Mouse (Mus musculus): Measurements from ENCODE around the gene Trim27.
A peak's percentile ranks its signal among the peaks of the same experiment; 100 is the strongest.

Gene Trim27

DNA sequence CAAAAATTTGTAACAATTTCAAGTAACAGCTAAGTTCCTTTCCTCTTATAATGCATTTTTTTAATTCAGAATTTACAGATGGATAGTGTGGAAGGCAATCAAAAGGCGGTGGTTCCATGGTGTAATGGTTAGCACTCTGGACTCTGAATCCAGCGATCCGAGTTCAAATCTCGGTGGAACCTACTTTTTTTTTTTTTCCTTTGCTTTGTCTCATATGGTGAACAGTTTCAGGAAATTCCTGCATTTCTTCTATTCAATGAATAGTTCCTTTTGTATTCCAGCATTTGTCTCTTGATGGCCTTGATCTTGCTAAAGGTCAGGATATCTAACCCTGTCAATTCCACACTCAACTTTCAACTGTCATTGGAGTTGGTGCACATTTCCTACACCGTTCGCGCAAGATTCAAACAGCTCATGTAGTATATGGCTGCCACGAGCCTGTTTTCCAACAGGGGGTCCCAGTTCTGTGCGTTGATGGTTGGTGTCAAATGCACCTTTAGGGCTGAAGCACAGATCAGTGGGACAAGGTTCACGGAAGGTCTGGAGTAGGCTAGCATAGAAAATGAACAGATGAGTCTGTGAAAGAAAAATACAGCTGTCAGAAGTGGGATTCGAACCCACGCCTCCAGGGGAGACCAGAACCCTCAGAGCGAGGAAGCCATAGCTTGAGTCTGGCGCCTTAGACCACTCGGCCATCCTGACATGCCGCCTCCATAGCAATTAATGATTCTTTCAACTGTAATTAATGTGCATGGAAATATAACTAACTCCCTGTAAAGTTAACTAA lies 6.8 kb upstream of the Trim27 start:
- peak in 1 of 2 experiments; percentile 79 for DNase-seq (ENCODE audit: low spot score in 2 of 2)

DNA sequence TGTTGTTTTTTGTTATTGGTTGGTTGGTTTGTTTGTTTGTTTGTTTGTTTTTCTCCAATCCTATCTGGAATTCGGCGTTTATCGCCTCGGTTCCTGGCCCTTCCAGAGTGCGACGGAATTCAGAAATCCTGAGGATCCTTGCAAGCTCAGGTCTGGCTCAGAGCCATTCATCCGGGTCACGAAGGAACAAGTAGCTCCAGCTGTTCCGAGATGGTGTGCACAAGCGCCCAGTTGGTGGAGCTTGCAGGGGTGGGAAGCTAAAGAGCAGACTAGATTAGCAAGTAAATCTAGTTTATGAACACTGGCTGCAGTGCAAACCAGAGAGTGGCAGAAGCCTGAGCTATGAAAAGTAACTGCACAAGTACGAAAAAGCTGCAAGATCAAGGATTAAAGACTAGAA lies 6.2 kb upstream of the Trim27 start:
- DNase-seq (ENCODE audit: low spot score in 2 of 2), result peak in 1 of 2 experiments; percentile 70

DNA sequence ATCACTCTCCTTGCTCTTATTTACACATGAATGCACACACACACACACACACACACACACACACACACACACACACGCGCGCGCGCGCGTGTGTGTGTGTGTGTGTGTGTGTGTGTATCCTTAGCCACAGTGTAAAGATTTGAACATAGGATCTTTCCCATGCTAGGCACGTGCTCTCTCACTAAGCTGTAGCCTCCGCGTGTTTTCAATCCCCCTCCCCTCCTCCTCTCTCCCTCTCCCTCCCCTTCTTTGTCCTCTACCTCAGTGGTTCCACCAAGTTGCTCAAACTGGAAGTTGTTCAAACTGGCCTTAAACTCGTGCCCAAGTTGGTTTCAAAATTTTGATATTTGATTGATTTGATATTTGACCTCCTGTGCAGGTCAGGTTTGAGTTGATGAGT lies 2.5 kb upstream of the Trim27 start:
- DNase-seq (ENCODE audit: low spot score in 2 of 2), result no peak

DNA sequence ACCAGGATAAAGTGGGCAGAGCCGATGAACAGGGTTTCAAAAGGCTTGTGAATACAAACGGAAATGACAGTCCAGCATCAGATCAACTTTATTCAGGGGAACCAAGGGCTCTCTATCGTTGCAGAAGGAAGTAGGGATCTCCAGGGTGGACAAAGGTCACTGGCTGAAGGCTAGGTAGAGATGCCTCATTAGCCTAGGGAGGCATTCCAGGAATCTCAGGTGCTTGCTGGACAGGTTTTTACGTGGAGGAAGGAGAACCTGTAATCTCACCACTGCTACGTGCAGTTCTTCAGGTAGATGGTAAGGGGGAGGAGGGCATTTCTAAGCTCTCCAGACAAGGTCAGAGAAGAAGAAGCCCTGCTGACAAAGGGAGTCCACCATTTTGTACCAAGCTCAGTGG lies 1.6 kb upstream of the Trim27 start:
- no peak for DNase-seq (ENCODE audit: low spot score in 2 of 2)

DNA sequence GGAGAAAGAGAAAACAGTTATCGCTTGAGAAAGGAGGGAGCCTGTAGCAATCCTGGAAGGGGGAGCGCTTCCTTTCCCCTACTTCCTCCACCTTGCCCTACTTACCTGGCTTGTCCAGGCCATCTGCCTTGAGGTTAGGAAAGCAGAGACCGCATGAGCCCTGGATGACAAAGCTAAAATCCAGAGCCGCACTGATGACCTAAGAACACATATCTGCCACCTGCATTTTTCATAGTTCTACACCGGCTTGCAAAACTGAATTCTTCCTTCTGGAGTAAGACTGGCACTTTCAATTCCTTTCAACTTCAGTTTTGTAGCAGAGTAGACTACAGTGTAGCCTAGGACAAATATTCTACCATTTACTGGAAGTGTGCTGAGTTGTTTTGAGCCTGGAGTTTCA lies 881 bp upstream of the Trim27 start:
- DNase-seq (ENCODE audit: low spot score in 2 of 2), result no peak

DNA sequence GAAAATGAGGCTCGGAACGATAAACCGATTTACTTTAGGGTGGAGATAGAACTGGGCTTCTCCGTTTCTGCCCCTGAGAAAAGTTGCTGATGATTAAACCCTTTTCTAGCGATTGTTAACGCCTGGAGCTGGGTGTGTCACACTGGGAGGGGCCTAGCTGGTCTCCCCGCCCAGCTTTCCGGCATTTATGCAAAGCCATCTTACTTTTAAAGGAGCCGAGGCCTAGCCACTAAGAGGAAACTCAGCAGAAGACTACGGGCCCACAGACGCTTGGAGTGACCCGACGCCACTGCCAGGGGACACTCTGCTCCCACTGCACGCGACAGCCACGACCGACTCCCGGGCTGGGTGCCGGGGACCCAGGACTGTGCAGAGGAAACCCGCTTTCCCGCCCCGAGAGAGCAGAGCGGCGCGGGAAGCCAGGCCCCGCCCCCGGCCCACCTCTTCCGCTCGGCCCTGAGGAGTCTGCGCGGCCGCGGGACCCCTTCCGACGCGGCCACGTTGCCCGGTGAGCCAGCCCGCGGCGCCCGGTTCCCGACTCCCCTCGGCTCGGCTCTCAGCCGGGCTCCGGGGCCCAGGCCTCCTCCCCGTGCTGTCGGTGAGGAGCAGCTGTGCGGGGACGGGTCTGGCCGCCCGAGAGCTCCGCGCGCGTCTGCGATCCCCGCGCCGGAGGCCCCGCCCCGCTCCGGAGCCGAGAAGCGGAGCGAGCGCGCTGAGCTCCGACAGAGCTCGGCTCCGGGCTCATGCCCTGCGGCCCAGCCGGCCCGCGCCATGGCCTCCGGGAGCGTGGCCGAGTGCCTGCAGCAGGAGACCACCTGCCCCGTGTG lies 692 bp downstream of the Trim27 start:
- peak; percentile 72 to 90 for DNase-seq (ENCODE audit: low spot score in 2 of 2)

DNA sequence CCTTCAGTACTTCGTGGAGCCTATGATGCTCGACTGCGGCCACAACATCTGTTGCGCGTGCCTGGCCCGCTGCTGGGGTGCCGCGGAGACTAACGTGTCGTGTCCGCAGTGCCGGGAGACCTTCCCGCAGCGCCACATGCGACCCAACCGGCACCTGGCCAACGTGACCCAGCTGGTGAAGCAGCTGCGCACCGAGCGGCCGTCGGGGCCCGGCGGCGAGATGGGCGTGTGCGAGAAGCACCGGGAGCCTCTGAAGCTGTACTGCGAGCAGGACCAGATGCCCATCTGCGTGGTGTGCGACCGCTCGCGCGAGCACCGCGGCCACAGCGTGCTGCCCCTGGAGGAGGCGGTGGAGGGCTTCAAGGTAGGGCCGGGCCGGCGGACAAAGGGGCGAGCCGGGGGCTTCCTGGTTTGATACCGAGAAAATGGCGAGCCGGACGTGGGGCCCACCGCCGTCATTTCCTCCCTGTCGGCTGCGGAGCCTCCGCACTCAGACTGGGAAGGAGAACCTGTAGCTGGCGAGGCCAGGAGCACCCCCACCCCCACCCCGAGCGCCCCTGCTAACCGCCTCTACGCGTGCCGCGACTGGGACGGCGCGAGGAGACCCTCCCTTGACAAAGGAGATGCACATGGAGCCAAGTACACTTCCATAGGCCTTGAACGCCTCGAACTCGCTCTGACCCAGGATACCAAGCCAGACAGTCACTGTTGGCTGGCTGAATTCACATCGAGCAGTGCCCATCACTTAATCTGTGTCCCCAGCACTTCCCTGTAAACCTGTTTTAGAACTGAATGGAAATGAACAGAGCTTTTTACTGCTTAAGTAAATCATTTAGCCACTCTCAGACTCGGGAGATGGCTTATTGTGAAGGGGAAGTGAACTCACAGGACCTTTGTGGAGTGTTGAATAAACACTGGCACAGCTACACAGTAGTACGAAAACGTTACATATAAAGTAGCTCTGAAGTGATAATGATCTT lies 1.6 kb downstream of the Trim27 start:
- no peak for DNase-seq (ENCODE audit: low spot score in 2 of 2)

DNA sequence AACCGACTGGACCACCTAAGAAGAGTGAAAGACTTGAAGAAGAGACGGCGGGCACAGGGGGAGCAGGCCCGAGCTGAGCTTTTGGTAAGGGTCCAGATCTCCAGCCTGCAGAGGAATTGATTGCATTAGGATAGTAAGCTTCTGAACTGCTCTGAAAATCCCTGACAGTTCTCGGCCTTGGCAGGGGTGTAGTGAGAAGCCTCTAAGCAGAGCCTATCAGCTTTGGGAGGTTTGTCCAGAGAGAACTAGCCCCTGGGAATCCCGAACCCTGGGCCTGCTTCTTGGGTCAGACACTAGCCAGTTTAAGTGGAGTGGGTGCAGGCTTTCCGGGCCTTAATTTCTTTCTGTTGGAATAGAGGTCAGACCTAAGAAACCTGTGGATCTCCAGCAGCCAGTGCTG lies 2.8 kb downstream of the Trim27 start:
- DNase-seq (ENCODE audit: low spot score in 2 of 2), result no peak

DNA sequence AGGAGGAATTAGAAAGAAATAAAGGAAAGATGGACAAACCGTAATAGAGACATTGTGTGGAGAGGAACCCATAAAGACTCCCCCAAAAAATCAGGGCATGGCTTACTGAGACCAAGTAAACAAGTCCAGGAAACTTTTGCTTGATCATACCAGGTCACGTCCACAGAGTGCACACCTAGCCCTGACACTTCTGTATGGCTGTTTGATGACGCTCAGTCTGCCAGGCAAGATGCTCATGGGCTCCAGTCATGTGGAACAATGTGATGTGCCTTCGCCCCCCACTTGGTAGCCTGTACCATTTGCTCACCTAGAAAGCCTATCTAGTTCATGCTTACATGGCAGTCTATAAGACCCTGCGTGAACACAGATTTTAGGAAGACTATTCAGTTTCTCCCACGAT lies 3.8 kb downstream of the Trim27 start:
- no peak for DNase-seq (ENCODE audit: low spot score in 2 of 2)

DNA sequence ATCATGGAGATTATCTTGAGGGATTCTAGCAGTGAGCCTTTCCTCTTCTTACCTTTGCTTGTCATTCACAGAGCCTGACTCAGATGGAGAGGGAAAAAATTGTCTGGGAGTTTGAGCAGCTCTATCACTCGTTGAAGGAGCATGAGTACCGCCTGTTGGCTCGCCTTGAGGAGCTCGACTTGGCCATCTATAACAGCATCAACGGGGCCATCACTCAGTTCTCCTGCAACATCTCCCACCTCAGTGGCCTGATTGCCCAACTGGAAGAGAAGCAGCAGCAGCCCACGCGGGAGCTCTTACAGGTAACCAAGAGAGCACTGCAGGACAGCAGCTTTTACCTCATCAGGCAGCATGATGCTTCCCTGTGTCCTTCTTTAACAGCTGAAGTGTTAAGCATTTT lies 4.4 kb downstream of the Trim27 start:
- DNase-seq (ENCODE audit: low spot score in 2 of 2), result no peak

DNA sequence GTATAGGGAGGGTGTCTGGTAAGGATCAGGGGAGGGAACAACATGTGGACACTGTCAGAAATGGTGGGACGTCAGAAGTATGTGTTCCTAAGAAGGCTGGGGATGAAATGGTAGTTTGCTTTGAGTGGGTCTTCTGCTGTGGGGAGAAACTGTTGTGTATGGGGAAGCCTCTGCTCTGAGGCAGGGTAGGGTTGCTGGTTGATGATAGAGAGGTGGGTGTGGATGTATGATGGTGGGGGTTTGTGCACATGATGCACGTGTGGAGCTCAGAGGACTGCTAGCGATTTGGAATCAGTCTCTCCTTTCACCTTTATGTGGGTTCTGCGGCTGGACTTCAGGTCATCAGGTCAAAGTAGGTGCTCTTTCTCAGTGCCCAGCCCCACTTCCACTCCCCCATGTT lies 6.3 kb downstream of the Trim27 start:
- DNase-seq (ENCODE audit: low spot score in 2 of 2), result no peak

DNA sequence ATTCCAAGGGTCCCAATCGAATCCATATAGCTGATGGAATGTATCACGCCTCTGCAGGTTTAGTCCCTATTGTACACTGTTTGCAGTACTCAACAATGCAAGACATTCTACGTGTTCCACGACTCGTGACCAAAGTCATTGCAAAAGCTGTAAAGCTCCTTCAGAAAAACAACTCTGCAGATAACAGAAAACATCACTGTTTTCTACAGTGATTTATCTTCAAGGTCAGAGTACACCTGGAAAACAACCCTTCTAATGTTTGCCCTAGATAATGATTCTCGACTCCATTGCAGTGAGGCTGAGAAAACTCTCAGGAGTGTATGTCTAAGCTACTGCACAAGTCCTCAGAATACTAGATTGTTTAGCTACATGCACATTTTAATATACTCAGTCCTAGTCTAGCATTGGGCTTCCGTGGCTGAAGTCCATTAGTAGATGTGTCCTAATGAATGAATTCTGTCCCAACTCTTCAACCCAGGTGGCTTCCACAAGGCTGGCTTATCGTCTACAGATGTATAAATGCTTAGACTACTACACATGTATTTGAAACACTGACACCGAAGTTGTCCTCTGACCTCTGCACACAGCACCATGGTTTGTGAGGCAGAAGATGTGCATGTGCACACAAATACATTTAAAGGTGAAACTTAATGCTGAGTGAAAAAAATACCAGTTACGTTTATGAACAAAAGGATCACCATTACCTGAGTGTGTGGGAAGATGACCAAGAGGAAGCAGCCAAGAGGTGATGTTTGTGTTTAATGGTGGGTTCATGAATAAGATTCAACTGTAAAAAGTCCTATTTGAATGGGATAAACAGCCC lies 16.4 kb downstream of the Trim27 start:
- DNase-seq (ENCODE audit: low spot score in 2 of 2), result no peak

DNA sequence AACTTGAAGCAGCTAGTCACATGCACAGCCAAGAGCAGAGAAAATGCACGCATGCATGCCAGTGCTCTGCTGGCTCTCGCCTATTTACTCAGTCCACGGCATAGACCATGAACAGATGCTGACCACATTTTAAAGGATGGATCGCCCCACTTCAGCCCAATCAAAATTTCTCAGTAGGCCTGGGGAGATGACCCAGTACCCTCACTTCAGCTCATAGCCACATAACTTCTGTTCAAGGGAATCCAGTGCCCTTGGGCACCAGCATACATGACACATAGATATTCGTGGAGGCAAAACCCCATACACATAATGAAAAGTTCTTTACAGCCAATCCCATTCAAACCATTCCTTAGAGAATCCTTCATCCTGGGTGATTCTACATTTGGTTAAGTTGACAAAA lies 18.5 kb downstream of the Trim27 start:
- no peak for DNase-seq (ENCODE audit: low spot score in 2 of 2)

DNA sequence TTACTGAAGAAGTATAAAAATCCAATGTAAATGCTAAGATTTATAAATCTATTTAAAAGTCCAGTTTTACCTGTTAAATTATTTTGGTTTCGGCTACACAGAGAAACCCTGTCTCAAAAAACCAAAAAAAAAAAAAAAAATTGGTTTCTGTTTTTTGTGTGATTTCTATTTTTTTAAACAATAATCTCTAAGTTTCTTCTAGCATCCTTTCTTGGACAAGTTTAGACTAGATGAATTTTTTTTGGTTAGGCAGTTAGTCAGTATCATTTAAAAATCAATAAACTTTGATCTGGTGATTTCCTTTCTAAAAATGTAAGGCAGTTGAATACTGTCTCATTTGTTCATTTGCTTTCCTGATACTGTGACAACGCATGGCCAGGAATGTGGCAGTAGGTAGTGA lies 19.1 kb downstream of the Trim27 start:
- DNase-seq (ENCODE audit: low spot score in 2 of 2), result no peak

DNA sequence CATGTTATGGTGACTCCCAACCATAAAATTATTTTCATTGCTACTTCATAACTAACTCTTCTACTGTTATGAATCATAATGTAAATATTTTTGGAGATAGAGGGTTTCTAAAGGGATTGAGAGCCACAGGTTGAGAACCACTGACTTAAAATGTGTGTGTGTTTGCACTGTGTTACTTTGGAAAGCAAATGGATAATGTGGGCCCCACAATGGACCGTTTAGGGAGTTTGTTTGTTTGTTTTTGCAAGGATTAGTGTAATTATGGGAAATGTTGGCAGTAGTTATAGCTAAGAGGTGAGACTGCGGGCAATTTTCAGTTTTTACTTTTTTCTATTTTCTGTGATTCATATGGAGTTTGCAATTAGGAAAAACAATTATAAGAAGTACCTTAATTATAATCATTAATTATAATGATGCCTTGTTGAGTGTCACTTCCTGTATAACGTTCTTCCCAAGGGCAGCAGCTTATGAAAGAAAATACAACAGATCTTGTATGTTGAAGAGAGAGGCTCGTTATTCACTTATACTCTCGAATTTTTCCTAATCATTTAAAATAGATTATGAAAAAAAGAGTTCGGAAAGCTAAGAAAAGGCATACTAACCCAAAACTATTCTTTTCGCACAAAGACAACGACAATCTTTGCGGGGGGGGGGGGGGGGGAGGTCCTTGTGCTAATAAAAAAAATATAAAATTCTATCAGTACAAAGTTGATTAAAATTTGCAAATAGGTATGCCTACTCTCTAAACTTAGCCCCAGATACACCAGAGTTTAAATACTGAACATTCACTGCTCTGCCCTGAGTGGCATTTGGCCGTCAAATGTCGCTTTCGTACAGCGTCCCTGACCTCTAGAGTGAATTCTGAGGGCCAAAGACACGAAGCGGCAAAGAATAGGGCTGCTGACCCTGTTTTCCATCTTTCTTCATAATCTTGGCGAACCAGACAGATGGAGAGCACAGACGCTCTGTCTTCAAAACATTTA lies 20.1 kb downstream of the Trim27 start:
- no peak for DNase-seq (ENCODE audit: low spot score in 2 of 2)

DNA sequence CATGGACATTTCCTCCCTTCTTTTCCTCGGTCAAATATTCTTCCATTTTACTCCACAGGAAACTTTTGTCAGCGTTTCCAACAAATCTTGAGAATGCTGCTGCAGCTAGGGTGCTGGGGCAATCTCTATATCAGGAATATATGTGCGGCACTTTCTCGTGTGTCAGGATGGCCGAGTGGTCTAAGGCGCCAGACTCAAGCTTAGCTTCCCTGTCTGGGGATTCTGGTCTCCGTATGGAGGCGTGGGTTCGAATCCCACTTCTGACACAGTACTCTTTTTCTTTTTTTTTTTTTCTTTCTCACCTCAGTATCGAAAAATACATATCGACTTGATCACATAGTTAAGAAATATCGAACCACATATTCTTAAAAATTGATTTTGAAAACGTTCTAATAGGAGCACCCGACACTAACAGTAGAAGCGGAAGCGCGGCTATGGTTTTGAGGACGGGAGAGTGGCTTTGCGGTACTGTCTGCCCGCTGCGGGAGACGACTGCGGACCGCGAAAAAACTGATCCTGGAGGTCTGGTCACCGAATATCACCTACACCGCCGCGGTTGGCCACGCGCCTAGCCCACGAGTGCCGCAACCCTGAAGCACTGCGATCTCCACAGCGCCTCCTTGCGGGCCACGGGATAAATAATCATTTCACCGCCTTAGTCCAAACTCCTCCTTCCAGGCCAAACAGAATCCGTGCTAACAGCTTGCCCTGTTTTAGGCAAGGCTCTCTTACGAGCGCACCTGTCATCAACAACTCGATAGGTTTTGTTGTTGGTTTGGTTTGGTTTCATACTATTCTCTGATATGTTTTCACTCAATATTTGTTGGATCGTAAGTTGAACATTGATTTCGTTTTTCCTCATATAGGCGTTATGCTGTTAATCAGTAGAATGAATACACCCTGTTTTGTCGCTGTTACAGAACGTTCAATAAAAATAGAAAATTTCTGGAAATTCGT lies 21.1 kb downstream of the Trim27 start:
- DNase-seq (ENCODE audit: low spot score in 2 of 2), result peak; percentile 79 to 97

DNA sequence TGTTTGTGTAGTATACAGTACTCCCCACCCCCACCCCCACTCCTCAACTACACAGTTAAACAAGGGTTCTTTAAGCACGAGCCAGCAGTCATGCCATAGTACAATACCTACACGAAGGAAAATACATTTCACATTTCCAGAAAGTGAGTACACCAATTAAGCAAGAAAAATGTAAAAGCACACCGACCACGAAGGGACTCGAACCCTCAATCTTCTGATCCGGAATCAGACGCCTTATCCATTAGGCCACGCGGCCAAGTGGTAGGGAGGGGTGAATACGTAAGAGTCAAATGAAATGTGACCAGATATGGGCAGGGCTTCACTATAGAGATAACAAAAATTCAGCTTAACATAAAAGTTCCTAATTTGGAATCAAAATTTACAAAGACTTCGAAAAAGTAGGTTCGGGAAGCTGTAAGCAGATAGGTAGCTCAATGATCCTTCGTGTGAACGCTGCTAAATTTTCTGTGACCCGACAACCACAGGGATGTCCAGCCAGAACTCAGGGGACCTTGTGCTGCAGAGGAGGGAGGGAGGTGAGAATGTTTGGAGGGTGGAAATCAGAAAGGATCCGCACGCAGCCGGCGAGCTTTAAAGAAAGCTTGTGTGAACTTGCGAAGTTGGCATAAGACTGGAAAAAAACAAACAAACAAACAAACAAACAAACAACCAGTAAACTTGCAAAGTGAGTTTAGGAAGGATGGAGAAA lies 36.2 kb downstream of the Trim27 start:
- DNase-seq (ENCODE audit: low spot score in 2 of 2), result peak in 1 of 2 experiments; percentile 90

DNA sequence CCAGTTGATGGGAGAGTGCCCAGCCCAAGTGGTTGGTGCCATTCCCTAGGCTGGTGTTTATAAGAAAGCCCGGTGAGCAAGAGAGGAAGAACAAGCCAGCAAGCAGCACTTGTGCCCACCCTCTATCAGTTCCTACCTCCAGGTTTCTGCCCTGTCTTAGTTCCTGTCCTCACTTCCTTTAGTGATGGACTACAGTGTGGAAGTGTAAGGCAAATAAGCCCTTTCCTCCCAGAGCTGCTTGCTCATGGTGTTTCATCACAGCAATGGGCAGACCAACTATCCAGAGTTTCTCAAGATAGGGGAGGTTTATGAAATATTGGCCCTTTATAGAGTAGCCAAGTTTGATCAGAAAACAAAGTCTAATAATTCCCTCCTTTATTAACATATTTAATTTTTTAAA lies 37.5 kb downstream of the Trim27 start:
- no peak for DNase-seq (ENCODE audit: low spot score in 2 of 2)
